Mouse (Mus musculus): ENCODE results near the gene Cit. TPM values are rescaled to one million over a fixed set of nuclear protein-coding genes. Genes with fewer than 3 reads are reported as not detected.
A peak's percentile ranks its signal among the peaks of the same experiment; 100 is the strongest.

The Cit gene
- total RNA-seq, 2 experiments from 2014 or later: 0.19 to 0.43 TPM

- DNase-seq (ENCODE audit: low spot score): no peak
Measured at GRCm38 (mm10) chr5:115958344-115958743, 113.3 kb downstream of the Cit start.

- no peak for DNase-seq (ENCODE audit: low spot score)
Measured at GRCm38 (mm10) chr5:115958814-115959213, 113.7 kb downstream of the Cit start.

- no peak for DNase-seq (ENCODE audit: low spot score)
Measured at GRCm38 (mm10) chr5:115961809-115962208, 116.7 kb downstream of the Cit start.

- no peak for DNase-seq (ENCODE audit: low spot score)
Measured at GRCm38 (mm10) chr5:115971236-115971635, 126.2 kb downstream of the Cit start.

- DNase-seq (ENCODE audit: low spot score): no peak
Measured at GRCm38 (mm10) chr5:115975672-115976071, 130.6 kb downstream of the Cit start.

GRCm38 (mm10) chr5:115976446-115976845 lies 131.4 kb downstream of the Cit start:
- DNase-seq (ENCODE audit: low spot score): no peak

GRCm38 (mm10) chr5:115977266-115977665 lies 132.2 kb downstream of the Cit start:
- DNase-seq (ENCODE audit: low spot score): no peak

- DNase-seq (ENCODE audit: low spot score): peak; percentile 6
Measured at GRCm38 (mm10) chr5:115977757-115978156, 132.7 kb downstream of the Cit start.

GRCm38 (mm10) chr5:115978255-115978654 lies 133.2 kb downstream of the Cit start:
- no peak for DNase-seq (ENCODE audit: low spot score)

- no peak for DNase-seq (ENCODE audit: low spot score)
Measured at GRCm38 (mm10) chr5:115979134-115979696, 134.1 kb downstream of the Cit start.

GRCm38 (mm10) chr5:115980537-115980936 lies 135.5 kb downstream of the Cit start:
- DNase-seq (ENCODE audit: low spot score): no peak

- no peak for DNase-seq (ENCODE audit: low spot score)
Measured at GRCm38 (mm10) chr5:115982671-115983373, 137.7 kb downstream of the Cit start.

GRCm38 (mm10) chr5:115984392-115984791 lies 139.3 kb downstream of the Cit start:
- no peak for DNase-seq (ENCODE audit: low spot score)

GRCm38 (mm10) chr5:115985101-115985500 lies 140.0 kb downstream of the Cit start:
- no peak for DNase-seq (ENCODE audit: low spot score)

GRCm38 (mm10) chr5:115987284-115987683 lies 142.2 kb downstream of the Cit start:
- no peak for DNase-seq (ENCODE audit: low spot score)

GRCm38 (mm10) chr5:115991717-115992116 lies 146.6 kb downstream of the Cit start:
- DNase-seq (ENCODE audit: low spot score): no peak

GRCm38 (mm10) chr5:115994101-115994500 lies 149.0 kb downstream of the Cit start:
- DNase-seq (ENCODE audit: low spot score): no peak

GRCm38 (mm10) chr5:115997376-115997775 lies 152.3 kb downstream of the Cit start:
- DNase-seq (ENCODE audit: low spot score): no peak

- DNase-seq (ENCODE audit: low spot score): no peak
Measured at GRCm38 (mm10) chr5:116003154-116003553, 158.1 kb downstream of the Cit start.

- DNase-seq (ENCODE audit: low spot score): no peak
Measured at GRCm38 (mm10) chr5:116003825-116004224, 158.7 kb downstream of the Cit start.

- no peak for DNase-seq (ENCODE audit: low spot score)
Measured at GRCm38 (mm10) chr5:116004271-116004670, 159.2 kb downstream of the Cit start.

GRCm38 (mm10) chr5:116006324-116007099 lies 161.4 kb downstream of the Cit start:
- DNase-seq (ENCODE audit: low spot score): peak; percentile 32

- no peak for DNase-seq (ENCODE audit: low spot score)
Measured at GRCm38 (mm10) chr5:116007723-116008122, 162.6 kb downstream of the Cit start.
